Mouse (Mus musculus): Measurements from ENCODE around the gene Myh6. TPM values are rescaled to one million over a fixed set of nuclear protein-coding genes. Genes with fewer than 3 reads are reported as not detected.
"Not testable (repeated sequence)": the region's sequence is repeated elsewhere in the genome, so short reads cannot be mapped to it uniquely, and the experiment has no call there.

Gene Myh6
- polyA plus RNA-seq, 2 experiments, result 2.1 to 7.3 TPM

DNA sequence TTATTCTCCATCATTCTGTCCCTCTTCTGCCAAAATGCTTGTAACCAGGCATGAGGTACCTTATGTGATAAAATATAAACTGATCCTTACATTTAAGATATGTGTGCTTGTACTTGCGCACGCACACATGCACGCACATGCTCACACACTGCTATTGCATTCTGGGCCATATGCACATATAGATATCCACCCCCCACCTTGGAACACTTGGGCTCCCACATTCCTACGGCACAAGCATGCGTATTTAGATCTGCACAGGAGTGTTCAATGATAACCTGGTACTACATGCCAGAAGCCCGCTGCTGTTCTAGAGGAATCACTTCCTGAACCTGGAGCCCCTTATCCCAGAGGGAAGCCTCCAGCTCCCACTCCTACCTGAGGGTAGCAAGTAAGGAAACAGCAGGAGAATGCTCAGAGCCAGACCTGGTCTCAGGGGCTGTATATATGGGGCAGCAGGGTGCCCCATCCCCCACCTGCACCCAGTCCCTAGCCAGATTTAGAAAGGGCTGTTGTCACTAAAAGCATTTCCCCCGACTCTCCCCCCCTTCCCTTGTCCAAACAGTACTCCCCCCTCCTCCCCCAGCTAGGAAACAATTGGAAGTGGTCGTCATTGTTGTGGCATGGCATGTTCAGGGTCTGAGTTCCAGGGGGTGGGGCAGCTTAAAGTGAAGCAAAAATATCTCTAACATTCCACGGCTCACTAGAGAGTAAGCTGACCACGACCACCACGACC, 27.6 kb upstream of the Myh6 start, which contains the start of gene Myh7:
Gene Myh7, minus strand, starts transcription at position 491 of the 733 bp plus-strand sequence.
- WGBS, result 60% methylated on average over 11 of the region's 11 CpGs

DNA sequence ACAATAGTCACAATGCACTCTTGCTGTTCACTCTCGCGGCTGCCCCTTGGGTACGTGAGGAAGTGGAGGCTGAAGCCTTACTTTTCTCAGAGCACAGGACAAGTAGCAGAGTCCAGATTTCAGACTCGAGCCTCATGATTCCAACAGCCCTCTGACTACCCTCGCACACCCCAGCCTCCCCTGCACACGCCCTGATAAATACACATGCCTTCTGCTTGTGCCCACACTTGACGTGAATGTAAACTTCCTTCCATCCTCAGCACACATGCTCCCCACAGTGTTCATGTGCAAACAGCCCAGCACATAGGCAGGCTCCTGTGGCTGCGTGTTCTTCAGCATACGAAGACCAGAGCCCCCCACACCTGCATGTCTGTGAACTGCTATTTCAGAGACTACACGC, 26.9 kb upstream of the Myh6 start:
- DNase-seq (ENCODE audit: low spot score) (no peak), ATAC-seq (ENCODE audit: low FRiP score, low read depth) (no peak)
- TF ChIP-seq POLR2A (IDR thresholded peaks at IDR 0.05; ENCODE audit: borderline replicate concordance, extremely low read depth, insufficient read depth, insufficient read length), result no peak
- WGBS, result 75% methylated on average over 10 of the region's 10 CpGs
- no peak overlapping the region for H3K27ac ChIP-seq (replicated peaks; ENCODE audit: low read depth, low read length)
- H3K9ac ChIP-seq (ENCODE audit: low read depth, low read length, severe bottlenecking), result no peak overlapping the region
- H3K4me2 ChIP-seq (replicated peaks; ENCODE audit: low read depth, low read length, severe bottlenecking), result no peak overlapping the region
- H3K9me3 ChIP-seq (ENCODE audit: control insufficient read depth, low read length), result no peaks in the 10 kb centered on the region
- H3K4me1 ChIP-seq (ENCODE audit: control insufficient read depth, insufficient read depth, low read length), result no peaks in the 10 kb centered on the region
- no peaks in the 10 kb centered on the region for H3K36me3 ChIP-seq (ENCODE audit: control insufficient read depth, insufficient read depth, low read length)
- H3K4me3 ChIP-seq (replicated peaks; ENCODE audit: low read length), result no peak overlapping the region
- no peaks in the 10 kb centered on the region for H3K27me3 ChIP-seq (ENCODE audit: control insufficient read depth, insufficient read depth, low read length)

More for the DNA sequence above, 27.6 kb upstream of the Myh6 start, which contains the start of gene Myh7:
- H3K36me3 ChIP-seq (ENCODE audit: control insufficient read depth, insufficient read depth, low read length), result no peaks in the 10 kb centered on the region
- H3K9me3 ChIP-seq (ENCODE audit: control insufficient read depth, low read length), result no peaks in the 10 kb centered on the region
- H3K4me3 ChIP-seq (replicated peaks; ENCODE audit: low read length), result no peak within 1 kb of the TSS
- H3K9ac ChIP-seq (ENCODE audit: low read depth, low read length, severe bottlenecking), result no peak within 1 kb of the TSS
- TF ChIP-seq POLR2A (IDR thresholded peaks at IDR 0.05; ENCODE audit: borderline replicate concordance, extremely low read depth, insufficient read depth, insufficient read length), result no peak
- H3K27ac ChIP-seq (replicated peaks; ENCODE audit: low read depth, low read length), result no peak within 1 kb of the TSS; the same call in 1 of the 2 replicates
- DNase-seq (ENCODE audit: low spot score), result no peak
- H3K27me3 ChIP-seq (ENCODE audit: control insufficient read depth, insufficient read depth, low read length), result no peaks in the 10 kb centered on the region
- ATAC-seq (ENCODE audit: low FRiP score, low read depth), result 0 out of 2 replicates have a peak, but pooled peaks have one; percentile 29
- H3K4me1 ChIP-seq (ENCODE audit: control insufficient read depth, insufficient read depth, low read length), result no peaks in the 10 kb centered on the region
- no peak within 1 kb of the TSS for H3K4me2 ChIP-seq (replicated peaks; ENCODE audit: low read depth, low read length, severe bottlenecking)

- no peaks in the 10 kb centered on the region for H3K27me3 ChIP-seq (ENCODE audit: control insufficient read depth, insufficient read depth, low read length)
- DNase-seq (ENCODE audit: low spot score), result no peak
- H3K4me3 ChIP-seq (replicated peaks; ENCODE audit: low read length), result no peak overlapping the region
- H3K27ac ChIP-seq (replicated peaks; ENCODE audit: low read depth, low read length), result no peak overlapping the region
- no peaks in the 10 kb centered on the region for H3K9me3 ChIP-seq (ENCODE audit: control insufficient read depth, low read length)
- ATAC-seq (ENCODE audit: low FRiP score, low read depth), result no peak
- H3K4me1 ChIP-seq (ENCODE audit: control insufficient read depth, insufficient read depth, low read length), result no peaks in the 10 kb centered on the region
- no peak for TF ChIP-seq POLR2A (IDR thresholded peaks at IDR 0.05; ENCODE audit: borderline replicate concordance, extremely low read depth, insufficient read depth, insufficient read length)
- H3K4me2 ChIP-seq (replicated peaks; ENCODE audit: low read depth, low read length, severe bottlenecking), result no peak overlapping the region
- no peaks in the 10 kb centered on the region for H3K36me3 ChIP-seq (ENCODE audit: control insufficient read depth, insufficient read depth, low read length)
- H3K9ac ChIP-seq (ENCODE audit: low read depth, low read length, severe bottlenecking), result no peak overlapping the region
- WGBS, result 90% methylated on average over 10 of the region's 10 CpGs
Measured at GRCm38 (mm10) chr14:54992196-54992595, 25.5 kb upstream of the Myh6 start.

DNA sequence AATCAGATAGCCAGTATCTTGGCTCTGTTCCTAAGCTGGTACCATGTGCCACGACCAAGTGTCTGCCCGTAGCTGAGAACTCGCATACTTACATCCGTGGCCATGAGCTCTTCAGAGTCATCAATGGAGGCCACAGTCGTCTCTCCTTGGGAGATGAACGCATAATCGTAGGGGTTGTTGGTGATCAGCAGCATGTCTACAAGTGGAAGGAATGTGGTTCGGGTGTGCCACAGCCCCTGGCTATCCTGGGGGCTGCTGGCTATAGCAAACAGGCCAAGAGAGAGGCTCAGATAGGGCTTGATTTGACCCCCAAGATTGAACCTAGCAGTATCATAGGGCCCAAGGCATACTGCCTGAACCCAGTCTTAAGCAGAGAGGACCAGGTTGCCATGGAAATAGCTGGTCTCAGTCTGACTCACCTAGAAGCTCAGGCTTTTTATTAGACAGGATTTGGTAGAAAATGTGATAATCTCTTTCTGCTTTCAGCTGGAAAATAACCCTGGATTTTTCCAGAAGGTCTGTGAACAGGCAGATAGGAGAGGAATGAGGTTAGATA, 23.2 kb upstream of the Myh6 start:
- 87% methylated on average over 8 of the region's 8 CpGs for WGBS
- no peak overlapping the region for H3K4me3 ChIP-seq (replicated peaks; ENCODE audit: low read length)
- no peak for DNase-seq (ENCODE audit: low spot score)

GRCm38 (mm10) chr14:54988882-54989281, 22.2 kb upstream of the Myh6 start:
- no peak for TF ChIP-seq POLR2A (IDR thresholded peaks at IDR 0.05; ENCODE audit: borderline replicate concordance, extremely low read depth, insufficient read depth, insufficient read length)
- Histone ChIP-seq H3K4me1 (ENCODE audit: control insufficient read depth, insufficient read depth, low read length) (no peaks in the 10 kb centered on the region), H3K9ac (ENCODE audit: low read depth, low read length, severe bottlenecking) (no peak overlapping the region), H3K36me3 (ENCODE audit: control insufficient read depth, insufficient read depth, low read length) (no peaks in the 10 kb centered on the region), H3K4me2 (replicated peaks; ENCODE audit: low read depth, low read length, severe bottlenecking) (no peak overlapping the region), H3K9me3 (ENCODE audit: control insufficient read depth, low read length) (no peaks in the 10 kb centered on the region), H3K4me3 (replicated peaks; ENCODE audit: low read length) (no peak overlapping the region), H3K27me3 (ENCODE audit: control insufficient read depth, insufficient read depth, low read length) (no peaks in the 10 kb centered on the region), H3K27ac (replicated peaks; ENCODE audit: low read depth, low read length) (no peak overlapping the region)
- no peak for DNase-seq (ENCODE audit: low spot score)
- WGBS, result 81% methylated on average over 13 of the region's 13 CpGs
- ATAC-seq (ENCODE audit: low FRiP score, low read depth), result no peak

More for the DNA sequence above, 23.2 kb upstream of the Myh6 start:
- Histone ChIP-seq H3K27ac (replicated peaks; ENCODE audit: low read depth, low read length) (no peak overlapping the region), H3K4me2 (replicated peaks; ENCODE audit: low read depth, low read length, severe bottlenecking) (no peak overlapping the region), H3K27me3 (ENCODE audit: control insufficient read depth, insufficient read depth, low read length) (no peaks in the 10 kb centered on the region), H3K9ac (ENCODE audit: low read depth, low read length, severe bottlenecking) (no peak overlapping the region), H3K4me1 (ENCODE audit: control insufficient read depth, insufficient read depth, low read length) (no peaks in the 10 kb centered on the region), H3K9me3 (ENCODE audit: control insufficient read depth, low read length) (no peaks in the 10 kb centered on the region), H3K36me3 (ENCODE audit: control insufficient read depth, insufficient read depth, low read length) (no peaks in the 10 kb centered on the region)
- TF ChIP-seq POLR2A (IDR thresholded peaks at IDR 0.05; ENCODE audit: borderline replicate concordance, extremely low read depth, insufficient read depth, insufficient read length), result no peak
- no peak for ATAC-seq (ENCODE audit: low FRiP score, low read depth)

DNA sequence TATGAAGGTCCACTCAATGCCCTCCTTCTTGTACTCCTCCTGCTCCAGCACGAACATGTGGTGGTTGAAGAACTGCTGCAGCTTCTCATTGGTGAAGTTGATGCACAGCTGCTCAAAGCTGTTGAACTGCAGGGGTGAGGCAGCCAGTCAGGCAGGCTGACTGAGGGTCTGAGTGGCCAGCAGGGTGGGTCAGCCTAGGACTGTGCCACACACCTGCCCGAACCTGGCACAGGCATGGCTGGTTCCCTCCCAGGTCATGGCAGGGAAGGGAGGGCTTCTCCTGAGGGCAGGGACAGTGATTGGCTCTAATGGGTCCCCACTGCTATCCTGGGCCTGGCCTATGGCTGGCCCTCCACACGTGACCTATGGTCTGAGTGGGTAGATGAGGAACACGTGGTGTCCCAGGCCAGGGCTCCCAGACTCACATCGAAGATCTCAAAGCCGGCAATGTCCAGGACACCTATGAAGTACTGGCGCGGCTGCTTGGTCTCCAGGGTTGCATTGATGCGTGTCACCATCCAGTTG, 21.7 kb upstream of the Myh6 start:
- ATAC-seq (ENCODE audit: low FRiP score, low read depth); H3K4me3 ChIP-seq (replicated peaks; ENCODE audit: low read length); H3K27ac ChIP-seq (replicated peaks; ENCODE audit: low read depth, low read length); H3K27me3 ChIP-seq (ENCODE audit: control insufficient read depth, insufficient read depth, low read length); H3K9ac ChIP-seq (ENCODE audit: low read depth, low read length, severe bottlenecking); DNase-seq (ENCODE audit: low spot score); H3K36me3 ChIP-seq (ENCODE audit: control insufficient read depth, insufficient read depth, low read length); H3K4me1 ChIP-seq (ENCODE audit: control insufficient read depth, insufficient read depth, low read length); H3K4me2 ChIP-seq (replicated peaks; ENCODE audit: low read depth, low read length, severe bottlenecking); H3K9me3 ChIP-seq (ENCODE audit: control insufficient read depth, low read length): not testable (repeated sequence)
- WGBS, result 85% methylated on average over 9 of the region's 9 CpGs
